In the genomic region with DNA sequence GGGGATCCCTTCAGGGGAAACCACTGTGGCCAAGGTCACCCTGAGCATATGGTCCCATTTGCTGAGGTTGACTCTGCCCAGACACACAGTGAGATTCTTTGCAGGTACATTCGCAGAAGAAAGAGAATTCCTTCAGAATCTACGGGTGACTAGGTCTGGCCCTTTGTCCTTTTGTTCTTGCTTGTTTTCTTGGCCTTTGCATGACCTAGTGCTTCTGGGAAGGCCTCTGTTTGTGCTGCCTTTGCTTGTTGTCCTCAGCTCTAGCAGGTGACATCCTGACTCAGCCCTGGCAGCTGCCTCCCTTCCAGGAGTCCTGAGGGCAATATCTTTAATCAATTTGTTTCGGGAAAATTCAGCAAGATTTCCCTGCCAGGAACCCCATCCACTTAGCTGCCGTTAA, we compare ENCODE assay signal across 21 mouse cellular contexts.
DNase-seq lines count a peak whose midpoint lies in the region; ATAC-seq and TF ChIP-seq lines count a peak whose summit lies in the region.
"Had no signal": no experiment of that assay in that cellular context is flagged by ENCODE, and none has a peak within 500 bp of the region (broad histone marks: within the 10 kb centered on the region; RNA-seq: fewer than 3 reads in every experiment).

No protein-coding gene starts in this region.

- ATAC-seq in intestine, postnatal 0 days: 0 out of 2 replicates have a peak, but pooled peaks have one; percentile 28
- ATAC-seq in intestine, embryonic 15.5 days: no peak
- ATAC-seq in midbrain, postnatal 0 days (ENCODE audit: low FRiP score): no peak
- ATAC-seq: forebrain, embryonic 13.5 days; forebrain, postnatal 0 days; Patski had no signal

- DNase-seq in midbrain, postnatal 0 days (ENCODE audit: low spot score): peak; percentile 19
- DNase-seq in midbrain, embryonic 10.5 days (ENCODE audit: low spot score): no peak
- peak; percentile 77 for DNase-seq in R1 (ENCODE audit: low read depth, low spot score)
- DNase-seq in spleen, adult 12 weeks (ENCODE audit: low spot score): no peak
- no peak for DNase-seq in layer of hippocampus, adult 2 months (ENCODE audit: low spot score in 2 of 2)
- no peak for DNase-seq in c-Kit-positive CD71-positive TER-119-positive erythroid progenitor cells, embryonic 14.5 days (ENCODE audit: low spot score)
- DNase-seq: adrenal gland, postnatal 10 days; cerebellum, adult 11-12 months; cerebellum, adult 9-10 months; cerebellum, postnatal 25 days; forebrain, postnatal 0 days; gastrocnemius, postnatal 14 days; heart, adult 2 months; heart, postnatal 14 days had no signal

- no peaks in the 10 kb centered on the region for H3K9me3 ChIP-seq in intestine, postnatal 0 days (ENCODE audit: control insufficient read depth)
- H3K9me3 ChIP-seq in intestine, embryonic 15.5 days: no peaks in the 10 kb centered on the region
- no peaks in the 10 kb centered on the region for H3K9me3 ChIP-seq in midbrain, postnatal 0 days (ENCODE audit: low read length)
- no peaks in the 10 kb centered on the region for H3K9me3 ChIP-seq in midbrain, embryonic 10.5 days (replicated peaks)
- H3K9me3 ChIP-seq: forebrain, embryonic 13.5 days; heart, embryonic 15.5 days; hindbrain, embryonic 15.5 days had no signal

- 58% methylated on average over 4 of the region's 4 CpGs for WGBS in intestine, postnatal 0 days
- 69% methylated on average over 4 of the region's 4 CpGs for WGBS in intestine, embryonic 15.5 days
- WGBS in midbrain, postnatal 0 days: 46% methylated on average over 4 of the region's 4 CpGs
- WGBS in midbrain, embryonic 10.5 days: 68% methylated on average over 4 of the region's 4 CpGs

- H3K36me3 ChIP-seq in intestine, postnatal 0 days (ENCODE audit: control insufficient read depth, insufficient read depth): no peaks in the 10 kb centered on the region
- H3K36me3 ChIP-seq in intestine, embryonic 15.5 days: no peaks in the 10 kb centered on the region
- H3K36me3 ChIP-seq in midbrain, postnatal 0 days (ENCODE audit: insufficient read depth, low read length): no peaks in the 10 kb centered on the region
- no peaks in the 10 kb centered on the region for H3K36me3 ChIP-seq in midbrain, embryonic 10.5 days
- H3K36me3 ChIP-seq: heart, embryonic 15.5 days; hindbrain, embryonic 15.5 days had no signal

- no peak for TF ChIP-seq CTCF in intestine, postnatal 0 days (IDR thresholded peaks at IDR 0.05; ENCODE audit: low read depth)
- no peak for TF ChIP-seq CTCF in midbrain, postnatal 0 days (IDR thresholded peaks at IDR 0.05)
- TF ChIP-seq CTCF in layer of hippocampus, adult 2 months (conservative IDR thresholded peaks at IDR 0.05): no peak

- H3K4me3 ChIP-seq in intestine, postnatal 0 days (ENCODE audit: low read depth, low read length): no peak overlapping the region
- no peak overlapping the region for H3K4me3 ChIP-seq in intestine, embryonic 15.5 days (replicated peaks)
- no peak overlapping the region for H3K4me3 ChIP-seq in midbrain, postnatal 0 days (ENCODE audit: low read depth, low read length)
- no peak overlapping the region for H3K4me3 ChIP-seq in midbrain, embryonic 10.5 days
- no peak overlapping the region for H3K4me3 ChIP-seq in layer of hippocampus, adult 2 months
- H3K4me3 ChIP-seq: forebrain, embryonic 13.5 days; heart, adult 2 months; heart, embryonic 15.5 days; hindbrain, embryonic 15.5 days had no signal

- H3K4me1 ChIP-seq in intestine, postnatal 0 days (replicated peaks; ENCODE audit: control insufficient read depth, insufficient read depth, low read length): no peaks in the 10 kb centered on the region
- H3K4me1 ChIP-seq in intestine, embryonic 15.5 days (replicated peaks): peaks cover 8% of the 10 kb centered on the region; the same call in 1 of the 2 replicates
- no peaks in the 10 kb centered on the region for H3K4me1 ChIP-seq in midbrain, postnatal 0 days (ENCODE audit: insufficient read depth, low read length)
- H3K4me1 ChIP-seq in midbrain, embryonic 10.5 days: peaks cover 14% of the 10 kb centered on the region

- H3K27me3 ChIP-seq in intestine, postnatal 0 days (replicated peaks; ENCODE audit: control insufficient read depth, insufficient read depth, low read length): no peaks in the 10 kb centered on the region
- H3K27me3 ChIP-seq in intestine, embryonic 15.5 days (replicated peaks): no peaks in the 10 kb centered on the region
- H3K27me3 ChIP-seq in midbrain, postnatal 0 days (ENCODE audit: insufficient read depth, low read length): 0 out of 2 replicates have a peak, but pooled peaks cover 3% of the 10 kb centered on the region
- no peaks in the 10 kb centered on the region for H3K27me3 ChIP-seq in midbrain, embryonic 10.5 days (ENCODE audit: low read depth, poor library complexity, severe bottlenecking)
- H3K27me3 ChIP-seq: forebrain, embryonic 13.5 days; heart, embryonic 15.5 days; hindbrain, embryonic 15.5 days; Patski had no signal

- peak overlapping the region; percentile 35 for H3K27ac ChIP-seq in intestine, postnatal 0 days (ENCODE audit: low read depth, low read length)
- H3K27ac ChIP-seq in intestine, embryonic 15.5 days: no peak overlapping the region
- H3K27ac ChIP-seq in midbrain, postnatal 0 days (ENCODE audit: low read depth, low read length): no peak overlapping the region
- H3K27ac ChIP-seq in midbrain, embryonic 10.5 days (replicated peaks): no peak overlapping the region
- no peak overlapping the region for H3K27ac ChIP-seq in layer of hippocampus, adult 2 months
- H3K27ac ChIP-seq: forebrain, embryonic 13.5 days; heart, adult 2 months; heart, embryonic 15.5 days; hindbrain, embryonic 15.5 days had no signal

- H3K4me2 ChIP-seq in intestine, postnatal 0 days (replicated peaks; ENCODE audit: low read depth): no peak overlapping the region
- H3K4me2 ChIP-seq in intestine, embryonic 15.5 days (replicated peaks): no peak overlapping the region
- H3K4me2 ChIP-seq in midbrain, postnatal 0 days (ENCODE audit: low read depth, low read length, poor library complexity, severe bottlenecking): no peak overlapping the region
- H3K4me2 ChIP-seq: forebrain, embryonic 13.5 days; heart, embryonic 11.5 days; heart, embryonic 15.5 days; hindbrain, embryonic 15.5 days had no signal

- H3K9ac ChIP-seq in intestine, postnatal 0 days (ENCODE audit: low read depth, low read length): no peak overlapping the region
- no peak overlapping the region for H3K9ac ChIP-seq in intestine, embryonic 15.5 days
- H3K9ac ChIP-seq in midbrain, postnatal 0 days (replicated peaks; ENCODE audit: low read length, poor library complexity, severe bottlenecking): no peak overlapping the region
- H3K9ac ChIP-seq: forebrain, embryonic 13.5 days; forebrain, postnatal 0 days; heart, embryonic 15.5 days; hindbrain, embryonic 15.5 days had no signal

Comparison
In these comparisons a context has a peak if more than half of its experiments do, and no peak if none do; other contexts are left out.
1. DNase-seq: peak in midbrain, postnatal 0 days (single experiment) and R1 (single experiment); none in midbrain, embryonic 10.5 days (single experiment), spleen, adult 12 weeks (single experiment), layer of hippocampus, adult 2 months (0 of 2) and c-Kit-positive CD71-positive TER-119-positive erythroid progenitor cells, embryonic 14.5 days (single experiment).